Mouse (Mus musculus): ENCODE results near the gene Mllt10.

GRCm38 (mm10) chr2:18188367-18188766, 133.3 kb downstream of the Mllt10 start:
- TF ChIP-seq ZNF384 (IDR thresholded peaks at IDR 0.05; ENCODE audit: low read depth, low read length) (no peak), SMC3 (IDR thresholded peaks at IDR 0.05; ENCODE audit: low read depth, low read length) (no peak), POLR2AphosphoS5 (IDR thresholded peaks at IDR 0.05; ENCODE audit: borderline replicate concordance, low read depth, low read length) (no peak), RAD21 (IDR thresholded peaks at IDR 0.05; ENCODE audit: low read depth, low read length) (no peak), MAX (IDR thresholded peaks at IDR 0.05; ENCODE audit: low read length) (no peak), GABPA (IDR thresholded peaks at IDR 0.05; ENCODE audit: low read depth, low read length) (no peak), POLR2A (IDR thresholded peaks at IDR 0.05; ENCODE audit: control insufficient read depth in 1 of 2, insufficient read depth in 1 of 2, low read depth in 1 of 2, low read length in 2 of 2, poor library complexity in 1 of 2) (no peak), E2F4 (IDR thresholded peaks at IDR 0.05; ENCODE audit: borderline replicate concordance, low read depth, low read length) (no peak)

All from MEL (cell line).